Mouse (Mus musculus) left cerebral cortex, postnatal 14 days (tissue): ENCODE measurements around the gene Cdx4. TPM values are rescaled to one million over a fixed set of nuclear protein-coding genes. Genes with fewer than 3 reads are reported as not detected.

ENCODE experiments used
- DNase-seq, 2 experiments: peaks; one replicate each; pipeline ENCODE4 v3.0.0; 2021 to 2022; ENCODE audit warnings: low spot score in 2 of 2, mixed read lengths in 1 of 2
- intact Hi-C: fragments of 180-260 bp; cut with DNase I; formaldehyde crosslinking; loops from one replicate; pipeline ENCODE4 v1.15.1; 2025
- total RNA-seq, 2 experiments: library from RNA; stranded (reverse); gene quantifications; 2 replicates each; pipeline ENCODE4 v1.2.3; 2021

Cdx4 gene
- total RNA-seq, 2 experiments from 2014 or later, result not detected

DNA sequence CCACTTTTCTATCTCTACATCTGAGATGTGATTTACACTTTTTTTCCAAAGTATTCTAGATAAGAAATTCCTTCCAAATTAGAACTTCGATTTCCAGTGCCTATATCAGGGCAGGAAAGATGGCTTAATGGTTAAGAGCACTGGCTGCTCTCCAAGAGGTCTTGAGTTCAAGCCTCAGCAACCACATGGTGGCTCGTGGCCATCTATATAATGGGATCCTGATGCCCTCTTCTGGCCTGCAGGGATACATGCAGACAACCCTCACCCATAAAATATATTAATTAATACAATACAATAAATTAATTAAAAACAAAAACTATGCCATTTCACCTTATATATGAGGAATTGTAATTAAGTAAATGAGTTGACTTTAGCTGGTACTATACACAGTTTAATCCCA, 50.0 kb downstream of the Cdx4 start:
- intact Hi-C loops, result loop anchor here (5.0 kb wide), 2 partner anchors 84 to 109 kb away; no protein-coding TSS in a partner anchor

DNA sequence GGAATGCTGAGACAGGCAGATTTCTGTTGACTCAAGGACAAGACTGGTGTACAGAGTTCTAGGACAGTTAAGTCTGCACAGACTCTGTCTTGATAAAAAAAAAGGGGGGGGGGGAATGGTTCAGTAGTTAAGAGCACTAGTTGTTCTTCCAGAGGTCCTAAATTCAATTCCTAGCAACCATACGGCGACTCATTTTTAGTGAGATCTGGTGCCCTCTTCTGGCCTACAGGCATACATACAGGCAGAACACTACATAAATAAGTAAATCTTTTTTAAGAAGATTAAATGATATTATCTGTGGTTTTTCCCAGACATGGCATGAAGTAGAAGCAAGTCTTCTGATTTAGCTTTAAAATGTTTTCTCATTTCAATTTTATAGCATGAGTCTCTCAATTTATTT, 50.4 kb downstream of the Cdx4 start:
- intact Hi-C loops, result loop anchor here (5.0 kb wide), 2 partner anchors 84 to 109 kb away; no protein-coding TSS in a partner anchor

More for the DNA sequence above, 50.0 kb downstream of the Cdx4 start:
- DNase-seq, result no peak

DNA sequence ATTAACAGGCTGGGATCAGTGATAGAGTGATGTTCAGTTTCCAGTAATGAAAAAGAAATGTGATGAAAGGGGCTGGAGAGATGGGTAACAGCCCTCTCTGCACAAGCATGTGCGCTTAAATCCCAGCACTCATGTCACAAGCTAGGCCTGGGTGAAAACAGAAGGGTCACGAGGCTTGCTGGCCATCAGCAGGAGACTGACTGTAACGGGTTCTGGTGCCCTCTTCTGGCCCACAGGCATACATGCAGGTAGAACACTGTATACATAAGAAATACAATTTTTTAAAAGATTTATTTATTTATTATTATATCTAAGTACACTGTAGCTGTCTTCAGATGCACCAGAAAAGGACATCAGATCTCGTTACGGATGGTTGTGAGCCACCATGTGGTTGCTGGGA, 53.1 kb downstream of the Cdx4 start:
- intact Hi-C loops, result loop anchor here (5.0 kb wide), 2 partner anchors 87 to 112 kb away; no protein-coding TSS in a partner anchor

More for the DNA sequence above, 50.4 kb downstream of the Cdx4 start:
- no peak for DNase-seq

More for the DNA sequence above, 53.1 kb downstream of the Cdx4 start:
- no peak for DNase-seq

Other genes with a start within 250 kb of the Cdx4 start
- gene Nap1l2, start 134.8 kb upstream of the Cdx4 start, total RNA-seq, result 10 to 100 TPM; 86.5 to 95.3 TPM
- gene Chic1, start 35.1 kb downstream of the Cdx4 start, total RNA-seq, result 10 to 100 TPM; 11.2 to 11.8 TPM
- gene Tsx, start 93.1 kb downstream of the Cdx4 start, total RNA-seq, result under 1 TPM in 1 of 2 experiments, not detected in 1; 0.46 TPM
- not detected for gene Gm26992, start 100.6 kb downstream of the Cdx4 start, total RNA-seq